Mouse (Mus musculus) layer of hippocampus, adult 9-10 months (tissue): ENCODE data around the gene Gm49661.

ENCODE experiments used
- DNase-seq: peaks from one replicate; pipeline ENCODE4 v3.0.0; 2022; ENCODE audit warnings: low spot score

Gm49661 gene

GRCm38 (mm10) chr8:84969241-84970134 lies at the start of gene Gm49661, which contains the start of the genes Prdx2 and Rnaseh2a:
Gene Gm49661 (minus strand): TSS chr8:84969433.
Gene Prdx2 (plus strand): TSS chr8:84969587.
Gene Rnaseh2a (minus strand): TSS chr8:84969767.
- DNase-seq, result no peak

GRCm38 (mm10) chr8:85017209-85017608 lies 48.0 kb upstream of the Gm49661 start:
- DNase-seq, result no peak

GRCm38 (mm10) chr8:85016724-85017123 lies 47.5 kb upstream of the Gm49661 start:
- DNase-seq, result no peak

GRCm38 (mm10) chr8:85014431-85014830 lies 45.2 kb upstream of the Gm49661 start, which contains the start of gene Best2:
Gene Best2 (minus strand): TSS chr8:85014531.
- DNase-seq, result no peak

- no peak for DNase-seq
Observed at GRCm38 (mm10) chr8:85013230-85013840, 44.1 kb upstream of the Gm49661 start.

- no peak for DNase-seq
Observed at GRCm38 (mm10) chr8:85011242-85011641, 42.0 kb upstream of the Gm49661 start.

GRCm38 (mm10) chr8:85007686-85008085 lies 38.5 kb upstream of the Gm49661 start:
- no peak for DNase-seq

GRCm38 (mm10) chr8:84997649-84998295 lies 28.5 kb upstream of the Gm49661 start:
- no peak for DNase-seq

- DNase-seq, result no peak
Observed at GRCm38 (mm10) chr8:84996978-84997377, 27.7 kb upstream of the Gm49661 start.

GRCm38 (mm10) chr8:84995680-84996079 lies 26.4 kb upstream of the Gm49661 start:
- no peak for DNase-seq

- DNase-seq, result no peak
Observed at GRCm38 (mm10) chr8:84994375-84994774, 25.1 kb upstream of the Gm49661 start.

- no peak for DNase-seq
Observed at GRCm38 (mm10) chr8:84990836-84991235, 21.6 kb upstream of the Gm49661 start.

- DNase-seq, result peak; percentile 96
Observed at GRCm38 (mm10) chr8:84990349-84990748, 21.1 kb upstream of the Gm49661 start, which contains the start of gene Hook2. Gene Hook2 (plus strand): TSS chr8:84990603.

- peak; percentile 87 for DNase-seq
Observed at GRCm38 (mm10) chr8:84989810-84990209, 20.6 kb upstream of the Gm49661 start.

GRCm38 (mm10) chr8:84989311-84989731 lies 20.1 kb upstream of the Gm49661 start:
- DNase-seq, result no peak

- DNase-seq, result no peak
Observed at GRCm38 (mm10) chr8:84987903-84988302, 18.7 kb upstream of the Gm49661 start.

GRCm38 (mm10) chr8:84987388-84987787 lies 18.2 kb upstream of the Gm49661 start:
- no peak for DNase-seq

- no peak for DNase-seq
Observed at GRCm38 (mm10) chr8:84986379-84986945, 17.2 kb upstream of the Gm49661 start.

GRCm38 (mm10) chr8:84985684-84986378 lies 16.6 kb upstream of the Gm49661 start:
- DNase-seq, result peak; percentile 78

GRCm38 (mm10) chr8:84985049-84985683 lies 15.9 kb upstream of the Gm49661 start:
- DNase-seq, result no peak
